Mouse (Mus musculus) small intestine, adult 2 months (tissue): ENCODE measurements at regions not wholly inside any gene's neighbourhood (a gene's known extent, or its start where the extent isn't known, plus 50 kb on each side); places are given as distances from the start of the nearest gene placed in this dataset.

ENCODE experiments used
- H3K27ac ChIP-seq: fragments of 200-500 bp; 2 replicates; pipeline ENCODE4 v1.5.1; 2012; ENCODE audit warnings: low read depth, low read length, control low read depth, inconsistent platforms; ENCODE audit not compliant: insufficient read depth
- H3K27me3 ChIP-seq: fragments of 200-500 bp; 2 replicates; pipeline ENCODE4 v1.6.1; 2012; ENCODE audit warnings: mild to moderate bottlenecking, moderate library complexity, low read length, inconsistent platforms; ENCODE audit not compliant: control insufficient read depth, insufficient read depth
- H3K36me3 ChIP-seq: fragments of 200-500 bp; 2 replicates; pipeline ENCODE4 v1.6.1; 2012; ENCODE audit warnings: mild to moderate bottlenecking, low read length, control low read depth, inconsistent platforms; ENCODE audit not compliant: control insufficient read depth, insufficient read depth
- H3K4me1 ChIP-seq: fragments of 200-500 bp; 2 replicates; pipeline ENCODE4 v1.6.1; 2012; ENCODE audit warnings: low read length, inconsistent platforms, mixed read lengths; ENCODE audit not compliant: control insufficient read depth, insufficient read depth, insufficient read length
- H3K4me3 ChIP-seq: fragments of 200-500 bp; 2 replicates; pipeline ENCODE4 v1.5.1; 2012; ENCODE audit warnings: low read depth, mild to moderate bottlenecking, control low read depth, inconsistent platforms, low read length, moderate library complexity
- CTCF ChIP-seq: fragments of 200-500 bp; IDR thresholded peaks from 2 replicates; pipeline ENCODE4 v1.5.1; 2012; ENCODE audit warnings: low read depth, mild to moderate bottlenecking, control low read depth, inconsistent platforms, low read length, moderate library complexity, mixed read lengths; ENCODE audit not compliant: insufficient replicate concordance, insufficient read length; ENCODE audit errors: extremely low read depth
- POLR2A ChIP-seq: fragments of 200-500 bp; IDR thresholded peaks from 2 replicates; pipeline ENCODE4 v1.6.1; 2012; ENCODE audit warnings: low read depth, mild to moderate bottlenecking, control low read depth, inconsistent platforms, low read length, moderate library complexity
- WGBS: fragments of 180-500 bp; shearing (Covaris S2); methylation state at CpG from one replicate; pipeline ENCODE4 v1.1.7; 2018; 5-methylcytosine and 5-hydroxymethylcytosine counted together

DNA sequence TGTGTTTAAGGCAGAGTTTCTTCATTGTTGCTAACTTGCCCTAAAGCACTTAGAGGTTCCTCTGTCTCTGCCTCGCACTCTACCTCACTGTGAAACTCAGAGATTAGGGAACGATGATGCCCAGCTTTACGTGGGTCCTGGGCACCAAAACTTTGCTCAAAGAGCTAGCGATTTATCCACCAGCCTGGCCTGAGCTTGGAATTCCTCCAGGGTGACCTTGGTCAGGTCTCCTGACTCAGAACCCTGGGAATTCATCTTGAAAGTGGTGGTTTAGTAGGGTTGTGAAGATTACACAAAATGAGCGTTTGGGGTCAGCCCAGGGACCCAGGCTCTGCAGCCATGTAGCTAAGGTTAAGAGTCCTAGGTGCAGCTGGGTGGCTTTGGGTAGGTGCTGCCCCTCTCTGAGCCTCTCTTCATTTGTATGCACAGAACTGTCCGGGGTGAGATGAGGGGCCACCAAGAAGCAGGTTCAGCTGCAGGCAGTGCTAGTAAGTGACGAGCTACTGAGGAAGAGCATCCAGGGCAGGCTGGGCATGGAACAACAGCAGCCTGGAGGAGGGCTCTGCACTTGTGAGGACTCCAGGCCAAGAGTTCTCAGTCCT, 62.4 kb upstream of the Trp53i11 start:
- Histone ChIP-seq H3K4me1 (peaks cover 13% of the 10 kb centered on the region; the same call in 1 of the 2 replicates), H3K27ac (no peak overlapping the region), H3K4me3 (no peak overlapping the region), H3K27me3 (no peaks in the 10 kb centered on the region), H3K36me3 (no peaks in the 10 kb centered on the region)
- WGBS, result 94% methylated on average over 7 of the region's 7 CpGs
- TF ChIP-seq POLR2A (no peak), CTCF (no peak)

DNA sequence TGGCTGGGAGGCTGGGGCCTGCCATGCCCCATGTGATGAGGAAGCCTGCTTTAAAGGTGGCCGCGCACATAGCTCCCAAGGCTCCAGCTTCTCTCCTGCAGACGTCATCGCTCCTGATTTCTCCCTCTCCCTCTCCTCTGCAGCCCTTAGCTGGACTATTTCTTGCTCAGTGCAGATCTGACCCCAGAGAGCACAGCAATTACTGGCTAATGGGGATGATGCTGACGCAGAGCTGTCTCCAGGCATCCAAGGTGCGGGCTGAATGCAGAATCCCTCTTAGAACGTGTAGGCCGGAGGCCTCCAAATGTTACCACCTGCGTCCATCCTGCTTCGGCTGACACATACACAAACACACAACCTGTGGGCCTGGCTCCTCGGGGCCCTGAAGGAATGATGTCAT, 63.5 kb upstream of the Trp53i11 start:
- no peak overlapping the region for H3K27ac ChIP-seq
- WGBS, result 96% methylated on average over 11 of the region's 11 CpGs
- peaks cover 20% of the 10 kb centered on the region; the same call in 1 of the 2 replicates for H3K4me1 ChIP-seq
- no peak overlapping the region for H3K4me3 ChIP-seq
- H3K27me3 ChIP-seq, result no peaks in the 10 kb centered on the region
- TF ChIP-seq POLR2A (no peak), CTCF (no peak)
- no peaks in the 10 kb centered on the region for H3K36me3 ChIP-seq

DNA sequence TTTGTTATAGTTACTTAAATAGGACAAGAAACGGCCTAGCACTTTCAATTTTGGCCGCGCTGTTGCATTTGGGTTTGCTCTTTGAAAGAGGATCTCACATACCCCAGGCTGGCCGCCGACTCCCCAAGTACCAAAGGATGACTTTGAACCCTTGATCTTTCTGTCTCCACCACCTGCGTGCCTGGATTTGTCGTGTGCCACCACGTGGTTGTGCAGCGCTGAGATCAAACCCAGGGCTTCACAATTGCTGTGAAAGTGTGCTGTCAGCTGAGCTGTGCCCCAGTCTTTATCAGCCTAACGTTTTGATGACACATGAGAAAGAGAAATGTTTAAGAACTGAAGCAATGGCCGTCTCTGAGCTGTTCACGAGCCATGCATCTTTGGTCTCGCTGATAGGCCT, 67.0 kb upstream of the Trp53i11 start:
- Histone ChIP-seq H3K27me3 (no peaks in the 10 kb centered on the region), H3K4me3 (no peak overlapping the region), H3K27ac (no peak overlapping the region), H3K4me1 (peaks cover 7% of the 10 kb centered on the region; the same call in 1 of the 2 replicates), H3K36me3 (no peaks in the 10 kb centered on the region)
- no peak for TF ChIP-seq POLR2A
- TF ChIP-seq CTCF, result no peak
- WGBS, result 79% methylated on average over 13 of the region's 13 CpGs

DNA sequence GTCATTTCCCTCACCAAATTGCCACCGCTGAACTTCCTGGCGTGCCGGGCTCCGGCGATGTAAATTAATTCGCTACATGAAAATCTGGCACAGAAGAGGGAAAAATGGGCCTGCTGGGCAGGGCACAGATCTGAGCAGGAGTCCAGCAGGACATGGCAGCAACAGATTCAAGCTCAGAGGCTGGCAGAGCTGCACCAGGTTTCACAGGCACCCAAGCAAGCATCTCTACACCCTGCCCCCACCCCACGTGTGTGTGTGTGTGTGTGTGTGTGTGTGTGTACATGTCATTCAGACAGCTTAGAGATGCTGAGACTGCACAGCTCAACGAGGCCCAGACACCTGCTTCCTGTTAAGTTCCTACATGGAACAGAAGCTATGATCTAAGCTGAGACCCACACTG, 68.3 kb upstream of the Trp53i11 start:
- Histone ChIP-seq H3K27me3 (no peaks in the 10 kb centered on the region), H3K4me1 (peaks cover 12% of the 10 kb centered on the region), H3K27ac (no peak overlapping the region), H3K36me3 (no peaks in the 10 kb centered on the region), H3K4me3 (no peak overlapping the region)
- WGBS, result 79% methylated on average over 8 of the region's 8 CpGs
- TF ChIP-seq CTCF, result no peak
- TF ChIP-seq POLR2A, result no peak

DNA sequence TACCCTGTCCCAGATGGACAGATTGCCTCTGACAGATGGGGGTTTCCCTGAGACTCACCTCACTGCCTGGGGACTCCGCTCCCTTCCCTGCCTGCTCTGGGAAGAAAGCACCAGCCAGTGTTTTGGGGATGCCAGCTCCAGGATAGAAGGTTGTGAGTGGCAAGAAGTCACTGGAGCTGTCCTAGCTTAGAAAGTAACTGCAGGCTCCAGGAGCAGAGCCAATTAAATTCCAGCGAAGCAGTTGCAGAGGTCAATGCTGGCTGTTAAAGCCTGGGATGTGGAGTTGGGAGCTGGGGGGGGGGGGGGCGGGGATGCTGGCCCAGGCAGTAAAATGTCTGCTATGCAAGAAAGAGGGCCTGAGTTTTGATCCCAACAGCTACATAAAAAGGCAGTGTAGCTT, 69.3 kb upstream of the Prdm11 start:
- WGBS, result 70% methylated on average over 3 of the region's 3 CpGs

DNA sequence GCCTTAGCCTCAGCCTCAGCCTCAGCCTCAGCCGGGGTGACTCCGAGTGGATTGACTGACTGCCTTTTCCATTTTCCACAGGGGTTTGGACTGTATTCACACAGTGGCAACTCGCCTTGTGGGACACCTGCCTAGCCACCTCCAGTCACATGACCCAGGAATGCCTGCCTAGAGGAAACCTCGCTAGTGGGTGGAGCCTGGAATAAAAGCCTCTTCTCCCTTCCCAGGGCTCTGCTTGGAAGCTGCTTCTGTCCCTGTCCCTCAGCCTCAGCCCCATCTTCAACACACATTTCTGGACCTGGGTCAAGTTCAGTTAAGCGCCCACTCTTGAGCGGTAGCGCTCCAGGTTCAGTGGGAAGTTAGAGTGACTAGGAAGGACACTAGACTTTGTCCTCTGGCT, 68.0 kb upstream of the Prdm11 start:
- WGBS, result 54% methylated on average over 7 of the region's 7 CpGs
- no peak overlapping the region for H3K27ac ChIP-seq
- no peaks in the 10 kb centered on the region for H3K27me3 ChIP-seq
- peaks cover 14% of the 10 kb centered on the region for H3K4me1 ChIP-seq
- H3K36me3 ChIP-seq, result no peaks in the 10 kb centered on the region
- TF ChIP-seq POLR2A (no peak), CTCF (no peak)
- H3K4me3 ChIP-seq, result no peak overlapping the region

More for the DNA sequence above, 69.3 kb upstream of the Prdm11 start:
- H3K4me3 ChIP-seq, result no peak overlapping the region
- H3K36me3 ChIP-seq, result no peaks in the 10 kb centered on the region
- peaks cover 21% of the 10 kb centered on the region for H3K4me1 ChIP-seq
- no peak overlapping the region for H3K27ac ChIP-seq
- TF ChIP-seq POLR2A, result no peak
- H3K27me3 ChIP-seq, result no peaks in the 10 kb centered on the region

DNA sequence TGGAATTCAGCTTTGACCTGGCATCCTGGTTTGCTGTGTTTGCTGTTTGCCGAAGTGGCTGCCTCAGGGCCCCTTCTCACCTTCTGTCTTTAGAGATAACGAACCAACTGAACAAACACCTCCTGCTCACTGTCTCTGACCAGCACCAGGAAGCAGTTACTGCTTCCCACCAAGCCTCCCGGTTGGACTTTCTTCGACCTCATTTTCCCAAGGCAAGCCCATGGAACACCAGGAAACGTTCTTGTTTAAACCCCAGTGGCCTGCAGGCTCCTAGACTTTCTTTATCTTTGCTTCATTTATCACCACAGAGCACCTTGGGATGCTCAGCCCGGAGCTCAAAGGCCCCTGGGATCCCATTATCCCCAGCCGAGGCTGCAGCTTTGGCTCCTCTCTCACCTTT, 66.4 kb upstream of the Prdm11 start:
- H3K36me3 ChIP-seq, result no peaks in the 10 kb centered on the region
- WGBS, result 17% methylated on average over 7 of the region's 7 CpGs
- TF ChIP-seq CTCF (no peak), POLR2A (no peak)
- no peak overlapping the region for H3K4me3 ChIP-seq
- H3K27me3 ChIP-seq, result no peaks in the 10 kb centered on the region
- peak overlapping the region; percentile 10; the same call in 1 of the 2 replicates for H3K27ac ChIP-seq
- peaks cover 14% of the 10 kb centered on the region for H3K4me1 ChIP-seq
